7 mouse cellular contexts compared by ENCODE assay signal in genomic region chr11:87421760-87422201, GRCm38 (mm10). TPM values are rescaled to one million over a fixed set of nuclear protein-coding genes. Genes with fewer than 3 reads are reported as not detected.
A peak's percentile ranks its signal among the peaks of the same experiment; 100 is the strongest.
DNase-seq lines count a peak whose midpoint lies in the region; ATAC-seq lines count a peak whose summit lies in the region.

No protein-coding gene starts in this region.

- H3K4me2 ChIP-seq in hindbrain, embryonic 11.5 days (replicated peaks; ENCODE audit: low read depth, low read length): peak overlapping the region; percentile 45
- H3K4me2 ChIP-seq in liver, embryonic 11.5 days: peak overlapping the region; percentile 87
- H3K4me2 ChIP-seq in stomach, embryonic 16.5 days (ENCODE audit: low read depth, low read length): peak overlapping the region; percentile 75

- H3K9ac ChIP-seq in hindbrain, embryonic 11.5 days (ENCODE audit: low read depth, low read length): peak overlapping the region; percentile 56
- H3K9ac ChIP-seq in liver, embryonic 11.5 days (ENCODE audit: low read depth, low read length): peak overlapping the region; percentile 71
- H3K9ac ChIP-seq in stomach, embryonic 16.5 days (ENCODE audit: low read length): peak overlapping the region; percentile 70

- no peak for ATAC-seq in hindbrain, embryonic 11.5 days (ENCODE audit: low FRiP score)
- no peak for ATAC-seq in liver, embryonic 11.5 days (replicated peaks; ENCODE audit: low FRiP score)
- no peak for ATAC-seq in stomach, embryonic 16.5 days (ENCODE audit: insufficient read depth, low FRiP score)

- no peaks in the 10 kb centered on the region for H3K9me3 ChIP-seq in hindbrain, embryonic 11.5 days (ENCODE audit: control insufficient read depth, low read length)
- no peaks in the 10 kb centered on the region for H3K9me3 ChIP-seq in liver, embryonic 11.5 days (ENCODE audit: control insufficient read depth, low read length)
- H3K9me3 ChIP-seq in stomach, embryonic 16.5 days (replicated peaks; ENCODE audit: control insufficient read depth, low read length): no peaks in the 10 kb centered on the region

- peak overlapping the region; percentile 48; the same call in 1 of the 2 replicates for H3K27ac ChIP-seq in hindbrain, embryonic 11.5 days (ENCODE audit: low read depth, low read length)
- peak overlapping the region; percentile 83; the same call in 1 of the 2 replicates for H3K27ac ChIP-seq in liver, embryonic 11.5 days (ENCODE audit: low read depth, low read length)
- peak overlapping the region; percentile 77 for H3K27ac ChIP-seq in stomach, embryonic 16.5 days (ENCODE audit: low read length)

- H3K4me1 ChIP-seq in hindbrain, embryonic 11.5 days (replicated peaks; ENCODE audit: control insufficient read depth, insufficient read depth, low read length): no peaks in the 10 kb centered on the region; the same call in 1 of the 2 replicates
- 0 out of 2 replicates have a peak, but pooled peaks cover 6% of the 10 kb centered on the region for H3K4me1 ChIP-seq in liver, embryonic 11.5 days (replicated peaks; ENCODE audit: control insufficient read depth, insufficient read depth, low read length)
- H3K4me1 ChIP-seq in stomach, embryonic 16.5 days (ENCODE audit: control insufficient read depth, insufficient read depth, low read length): no peaks in the 10 kb centered on the region

- H3K4me3 ChIP-seq in hindbrain, embryonic 11.5 days (ENCODE audit: low read depth, low read length): peak overlapping the region; percentile 26
- peak overlapping the region; percentile 47 for H3K4me3 ChIP-seq in liver, embryonic 11.5 days (ENCODE audit: low read depth, low read length)
- H3K4me3 ChIP-seq in stomach, embryonic 16.5 days (replicated peaks; ENCODE audit: low read length): peak overlapping the region; percentile 50

- peak; percentile 38 for DNase-seq in thymus, postnatal 14 days
- no peak for DNase-seq in thymus, postnatal 4 days
- peak; percentile 43 for DNase-seq in embryo, embryonic 11 days
- DNase-seq in hindbrain, embryonic 11.5 days (ENCODE audit: low spot score): peak; percentile 45
- DNase-seq in liver, embryonic 11.5 days (ENCODE audit: low spot score): no peak
- DNase-seq in urinary bladder, postnatal 10 days (ENCODE audit: low spot score): no peak

- WGBS in hindbrain, embryonic 11.5 days: 36% methylated on average over 6 of the region's 6 CpGs
- 13% methylated on average over 6 of the region's 6 CpGs for WGBS in liver, embryonic 11.5 days
- 4% methylated on average over 6 of the region's 6 CpGs for WGBS in stomach, embryonic 16.5 days

- no peaks in the 10 kb centered on the region for H3K36me3 ChIP-seq in hindbrain, embryonic 11.5 days (ENCODE audit: control insufficient read depth, insufficient read depth, low read length)
- no peaks in the 10 kb centered on the region for H3K36me3 ChIP-seq in liver, embryonic 11.5 days (ENCODE audit: control insufficient read depth, insufficient read depth, low read length)
- no peaks in the 10 kb centered on the region for H3K36me3 ChIP-seq in stomach, embryonic 16.5 days (ENCODE audit: control insufficient read depth, insufficient read depth, low read length)

- no peaks in the 10 kb centered on the region for H3K27me3 ChIP-seq in hindbrain, embryonic 11.5 days (ENCODE audit: control insufficient read depth, insufficient read depth, low read length)
- no peaks in the 10 kb centered on the region for H3K27me3 ChIP-seq in liver, embryonic 11.5 days (replicated peaks; ENCODE audit: control insufficient read depth, insufficient read depth, low read length)
- H3K27me3 ChIP-seq in stomach, embryonic 16.5 days (ENCODE audit: control insufficient read depth, insufficient read depth, low read length): no peaks in the 10 kb centered on the region

RNA-seq across cellular contexts. Expression of gene Tex14, which starts 16.9 kb away (rescaled TPM):
- 0.35 TPM in 1 of 2 replicates, not detected in the other for polyA plus RNA-seq in hindbrain, embryonic 11.5 days (2014; fragmentation: Nextera tagmentation; extraction: Ambion mirVana)
- polyA plus RNA-seq in liver, embryonic 11.5 days (2014; fragmentation: Nextera tagmentation; extraction: Ambion mirVana): 0.32 and 0.48 TPM in 2 replicates
- polyA plus RNA-seq in stomach, embryonic 16.5 days (2015; fragmentation: Nextera tagmentation; extraction: Ambion mirVana): 0.36 and 1.0 TPM in 2 replicates

RNA-seq across cellular contexts. Expression of gene Rad51c, which starts 17.0 kb away (rescaled TPM):
- polyA plus RNA-seq in hindbrain, embryonic 11.5 days (2014; fragmentation: Nextera tagmentation; extraction: Ambion mirVana): 12.2 and 13.1 TPM in 2 replicates
- polyA plus RNA-seq in liver, embryonic 11.5 days (2014; fragmentation: Nextera tagmentation; extraction: Ambion mirVana): 5.0 and 5.5 TPM in 2 replicates
- 6.3 and 7.1 TPM in 2 replicates for polyA plus RNA-seq in stomach, embryonic 16.5 days (2015; fragmentation: Nextera tagmentation; extraction: Ambion mirVana)

Comparison
In these comparisons a context has a peak if more than half of its experiments do, and no peak if none do; other contexts are left out.
1. DNase-seq: peak in thymus, postnatal 14 days (single experiment), embryo, embryonic 11 days (single experiment) and hindbrain, embryonic 11.5 days (single experiment); none in thymus, postnatal 4 days (single experiment), liver, embryonic 11.5 days (single experiment) and urinary bladder, postnatal 10 days (single experiment).
2. Peak in every context shown above with its lines, with median percentiles within 50 percentile points of each other: H3K27ac ChIP-seq, H3K4me2 ChIP-seq, H3K4me3 ChIP-seq and H3K9ac ChIP-seq.